29 mouse cellular contexts compared by ENCODE assay signal in the genomic region with DNA sequence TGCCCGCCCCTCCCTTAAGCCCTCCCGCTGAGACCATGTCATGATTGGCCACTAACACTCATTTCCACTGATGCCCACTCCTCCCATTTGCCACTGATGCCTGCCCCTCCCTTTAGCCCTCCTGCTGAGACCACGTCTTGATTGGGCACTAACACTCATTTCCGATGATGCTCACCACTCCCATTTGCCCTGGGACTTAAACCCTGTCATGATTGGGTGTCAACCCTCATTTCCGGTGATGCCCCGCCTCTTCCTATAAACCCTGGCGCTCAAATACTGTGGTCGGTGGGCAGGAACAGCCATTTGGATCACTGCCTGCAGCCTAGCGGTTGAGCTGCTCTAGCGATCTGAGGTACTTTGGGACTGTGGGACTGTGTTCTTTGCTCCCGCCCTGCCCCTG. TPM values are rescaled to one million over a fixed set of nuclear protein-coding genes. Genes with fewer than 3 reads are reported as not detected.
"Had no signal": no experiment of that assay in that cellular context is flagged by ENCODE, and none has a peak within 500 bp of the region (broad histone marks: within the 10 kb centered on the region; RNA-seq: fewer than 3 reads in every experiment).

A gene (plus strand): TSS at position 301 of the 400 bp plus-strand sequence.

RNA-seq across cellular contexts. Expression of the gene that starts here (rescaled TPM):
- polyA plus RNA-seq: limb, embryonic 10.5 days; limb, embryonic 11.5 days; limb, embryonic 12.5 days; limb, embryonic 13.5 days; limb, embryonic 14.5 days; limb, embryonic 15.5 days; liver, adult 2 months; liver, embryonic 11.5 days; liver, embryonic 12.5 days; liver, embryonic 13.5 days; liver, embryonic 14.5 days; liver, embryonic 15.5 days; liver, embryonic 16.5 days; liver, postnatal 0 days; lung, adult 2 months; lung, embryonic 14.5 days; lung, embryonic 15.5 days; lung, embryonic 16.5 days; lung, postnatal 0 days; macrophage; midbrain, embryonic 10.5 days; midbrain, embryonic 11.5 days; midbrain, embryonic 12.5 days; midbrain, embryonic 13.5 days; midbrain, embryonic 14.5 days; midbrain, embryonic 15.5 days; midbrain, embryonic 16.5 days; midbrain, postnatal 0 days; myocyte had no signal
